Mouse (Mus musculus): ENCODE data around the gene Ankdd1a. TPM values are rescaled to one million over a fixed set of nuclear protein-coding genes. Genes with fewer than 3 reads are reported as not detected.

Ankdd1a gene
- polyA plus RNA-seq, 3 experiments from 2014 or later = not detected

GRCm38 (mm10) chr9:65502146-65502545 is 17.8 kb downstream of the Ankdd1a start:
- ATAC-seq = no peak

- no peak for ATAC-seq
Measured at GRCm38 (mm10) chr9:65492851-65493250, 27.1 kb downstream of the Ankdd1a start.

- no peak for ATAC-seq
Measured at GRCm38 (mm10) chr9:65492351-65492750, 27.6 kb downstream of the Ankdd1a start.

GRCm38 (mm10) chr9:65491476-65491875 is 28.5 kb downstream of the Ankdd1a start:
- ATAC-seq = no peak

GRCm38 (mm10) chr9:65480071-65480470 is 39.9 kb downstream of the Ankdd1a start:
- ATAC-seq = no peak

- ATAC-seq = no peak
Measured at GRCm38 (mm10) chr9:65479158-65479557, 40.8 kb downstream of the Ankdd1a start.

GRCm38 (mm10) chr9:65472769-65473168 is 47.2 kb downstream of the Ankdd1a start:
- no peak for ATAC-seq

- ATAC-seq = no peak
Measured at GRCm38 (mm10) chr9:65467686-65468085, 52.3 kb downstream of the Ankdd1a start.

- ATAC-seq = no peak
Measured at GRCm38 (mm10) chr9:65465241-65465640, 54.8 kb downstream of the Ankdd1a start.

GRCm38 (mm10) chr9:65464161-65464560 is 55.8 kb downstream of the Ankdd1a start:
- no peak for ATAC-seq

- no peak for ATAC-seq
Measured at GRCm38 (mm10) chr9:65462544-65462943, 57.4 kb downstream of the Ankdd1a start.

- peak; percentile 95 for ATAC-seq
Measured at GRCm38 (mm10) chr9:65460732-65461442, 59.1 kb downstream of the Ankdd1a start, which contains the start of gene Spg21. Gene Spg21, plus strand, starts transcription at chr9:65460947.

- ATAC-seq = no peak
Measured at GRCm38 (mm10) chr9:65460198-65460597, 59.8 kb downstream of the Ankdd1a start.

GRCm38 (mm10) chr9:65458975-65459374 is 61.0 kb downstream of the Ankdd1a start:
- ATAC-seq = no peak

- ATAC-seq = no peak
Measured at GRCm38 (mm10) chr9:65447951-65448350, 72.0 kb downstream of the Ankdd1a start.

GRCm38 (mm10) chr9:65444692-65445091 is 75.3 kb downstream of the Ankdd1a start:
- ATAC-seq = no peak

Other genes with a start within 250 kb of the Ankdd1a start
- gene Clpx, start 225.9 kb downstream of the Ankdd1a start, polyA plus RNA-seq (2017; shearing (Covaris generic)) = 10 to 100 TPM; 29.8 to 41.8 (median 37.4) TPM
- gene Pdcd7, start 174.1 kb downstream of the Ankdd1a start, polyA plus RNA-seq (2017; shearing (Covaris generic)) = 1 to 10 TPM; 4.3 to 6.0 (median 5.8) TPM
- gene Ubap1l, start 159.2 kb downstream of the Ankdd1a start, polyA plus RNA-seq (2017; shearing (Covaris generic)) = under 1 TPM in 1 of 3 experiments, not detected in 2; 0.54 TPM
- gene Kbtbd13, start 128.5 kb downstream of the Ankdd1a start, polyA plus RNA-seq (2017; shearing (Covaris generic)) = not detected
- gene Rasl12, start 121.7 kb downstream of the Ankdd1a start, polyA plus RNA-seq (2017; shearing (Covaris generic)) = under 1 TPM in 2 of 3 experiments, not detected in 1; 0.23 to 0.89 TPM
- gene Slc51b, start 97.2 kb downstream of the Ankdd1a start, polyA plus RNA-seq (2017; shearing (Covaris generic)) = not detected
- 10 to 100 TPM; 20.3 to 25.1 (median 21.8) TPM for gene Mtfmt, start 84.4 kb downstream of the Ankdd1a start, polyA plus RNA-seq (2017; shearing (Covaris generic))
- gene Spg21, start 59.2 kb downstream of the Ankdd1a start, polyA plus RNA-seq (2017; shearing (Covaris generic)) = 10 to 100 TPM; 37.2 to 83.3 (median 81.4) TPM
- 10 to 100 TPM; 44.8 to 84.9 (median 55.9) TPM for gene Plekho2, start 59.8 kb upstream of the Ankdd1a start, polyA plus RNA-seq (2017; shearing (Covaris generic))
- gene Pif1, start 67.0 kb upstream of the Ankdd1a start, polyA plus RNA-seq (2017; shearing (Covaris generic)) = 1 to 10 TPM in 2 of 3 experiments, under 1 TPM in 1; 0.32 to 7.4 (median 1.1) TPM
- gene Rbpms2, start 109.5 kb upstream of the Ankdd1a start, polyA plus RNA-seq (2017; shearing (Covaris generic)) = 1 to 10 TPM in 1 of 3 experiments, not detected in 2; 1.0 TPM
- 10 to 100 TPM; 26.3 to 30.5 (median 26.9) TPM for gene Oaz2, start 147.8 kb upstream of the Ankdd1a start, polyA plus RNA-seq (2017; shearing (Covaris generic))